Mouse (Mus musculus) heart, adult 11 months (tissue): ENCODE results near the gene Katnal1.

ENCODE experiments used
- DNase-seq: peaks from one replicate; pipeline ENCODE4 v3.0.0; 2022

Katnal1 gene

GRCm38 (mm10) chr5:148954314-148955060, 25.4 kb upstream of the Katnal1 start:
- DNase-seq, result no peak

DNA sequence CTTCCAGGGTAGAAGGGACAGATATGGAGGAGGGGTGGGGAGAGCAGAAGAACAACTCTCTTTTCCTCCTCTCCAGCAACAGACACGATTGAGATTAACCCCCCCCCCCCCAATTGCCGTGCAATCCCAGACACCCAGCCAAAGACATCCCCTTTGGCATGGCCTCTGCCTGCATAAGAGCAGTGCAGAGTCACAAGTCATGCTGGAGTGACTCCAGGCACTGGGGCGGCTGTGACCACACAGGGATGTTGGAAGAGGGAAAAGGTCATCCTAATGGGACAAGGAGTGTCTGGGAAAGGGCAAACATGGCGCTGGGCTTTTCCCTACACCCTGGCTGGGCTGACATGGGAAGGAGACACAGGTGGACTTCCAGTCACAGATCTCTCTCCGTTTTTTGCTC, 24.0 kb upstream of the Katnal1 start:
- peak; percentile 99 for DNase-seq

DNA sequence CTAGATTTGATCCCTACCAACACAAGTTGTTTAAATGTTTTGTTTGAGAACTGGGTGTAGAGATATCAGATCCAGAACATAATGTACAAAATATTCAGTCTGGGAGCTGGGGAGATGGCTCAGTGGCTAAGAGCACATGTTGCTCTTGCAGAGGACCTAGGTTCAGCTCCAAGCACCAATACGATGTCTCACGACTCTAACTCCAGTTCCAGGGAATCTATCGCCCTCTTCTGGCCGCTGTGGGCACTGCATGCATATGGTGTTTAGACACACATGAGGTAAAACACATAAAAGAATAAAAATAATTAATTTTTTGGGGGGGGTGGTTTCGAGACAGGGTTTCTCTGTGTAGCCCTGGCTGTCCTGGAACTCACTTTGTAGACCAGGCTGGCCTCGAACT, 23.3 kb upstream of the Katnal1 start:
- DNase-seq, result peak; percentile 90

DNA sequence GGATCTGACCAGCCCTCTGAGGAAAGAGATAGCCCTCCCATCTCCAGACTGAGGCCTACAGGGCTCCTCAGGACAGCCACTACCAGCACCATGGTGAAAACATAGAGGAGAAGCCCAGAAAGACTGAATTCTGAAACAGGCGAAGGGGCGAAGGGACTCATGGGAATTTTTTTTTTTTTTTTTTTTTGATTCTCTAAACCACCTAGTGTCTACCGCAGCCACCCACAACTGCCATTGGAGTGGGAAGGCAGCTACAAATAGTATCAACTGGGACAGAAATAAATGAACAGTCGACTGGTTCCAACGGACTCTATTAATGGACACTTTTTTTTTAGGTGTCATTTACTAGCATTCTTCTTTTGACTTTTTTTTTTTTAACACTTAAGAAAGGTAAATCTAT, 22.2 kb upstream of the Katnal1 start:
- no peak for DNase-seq

- peak; percentile 94 for DNase-seq
These were observed 20.9 kb upstream of the Katnal1 start for GRCm38 (mm10) chr5:148950064-148950463.

- no peak for DNase-seq
These were observed 19.5 kb upstream of the Katnal1 start for GRCm38 (mm10) chr5:148948577-148948976.

DNA sequence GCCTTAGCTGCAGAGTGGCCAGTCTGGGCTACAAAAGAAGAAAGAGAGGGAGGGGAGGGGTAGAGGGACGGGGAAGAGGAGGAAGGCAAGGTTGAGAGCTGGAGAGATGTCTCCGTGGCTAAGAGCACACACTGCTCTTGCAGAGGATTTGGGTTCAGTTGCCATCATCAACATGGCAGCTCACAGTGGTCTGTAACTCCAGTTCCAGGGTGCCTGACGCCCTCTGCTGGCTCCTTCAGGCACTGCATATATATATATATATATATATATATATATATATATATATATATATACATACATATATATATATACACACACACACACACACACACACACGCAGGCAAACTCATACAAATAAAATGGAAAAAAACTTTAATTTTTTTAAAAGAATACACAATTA, 18.3 kb upstream of the Katnal1 start:
- DNase-seq, result no peak

- no peak for DNase-seq
These were observed 17.7 kb upstream of the Katnal1 start for GRCm38 (mm10) chr5:148946787-148947186.

GRCm38 (mm10) chr5:148945735-148946134, 16.6 kb upstream of the Katnal1 start:
- no peak for DNase-seq

GRCm38 (mm10) chr5:148944024-148944423, 14.9 kb upstream of the Katnal1 start:
- DNase-seq, result no peak

GRCm38 (mm10) chr5:148943444-148943843, 14.3 kb upstream of the Katnal1 start:
- DNase-seq, result no peak

DNA sequence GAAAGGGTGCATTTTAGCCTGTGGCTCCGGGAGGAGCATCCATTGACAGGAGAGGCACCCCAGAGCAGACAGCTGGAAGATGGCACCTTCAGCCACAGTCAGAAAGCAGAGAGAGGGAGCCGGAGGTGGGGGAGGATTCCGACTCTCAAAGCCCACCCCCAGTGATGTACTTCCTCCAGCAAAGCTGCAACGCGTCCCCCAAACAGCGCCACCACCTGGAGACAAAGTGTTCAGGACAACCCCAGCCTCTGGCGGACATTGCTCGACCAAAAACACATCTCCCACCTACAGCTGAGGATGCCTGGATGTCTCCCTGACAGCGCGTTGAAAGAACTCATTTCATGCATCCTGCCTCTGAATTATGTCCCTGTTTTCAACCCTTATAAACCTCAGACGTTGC, 13.8 kb upstream of the Katnal1 start:
- no peak for DNase-seq

DNA sequence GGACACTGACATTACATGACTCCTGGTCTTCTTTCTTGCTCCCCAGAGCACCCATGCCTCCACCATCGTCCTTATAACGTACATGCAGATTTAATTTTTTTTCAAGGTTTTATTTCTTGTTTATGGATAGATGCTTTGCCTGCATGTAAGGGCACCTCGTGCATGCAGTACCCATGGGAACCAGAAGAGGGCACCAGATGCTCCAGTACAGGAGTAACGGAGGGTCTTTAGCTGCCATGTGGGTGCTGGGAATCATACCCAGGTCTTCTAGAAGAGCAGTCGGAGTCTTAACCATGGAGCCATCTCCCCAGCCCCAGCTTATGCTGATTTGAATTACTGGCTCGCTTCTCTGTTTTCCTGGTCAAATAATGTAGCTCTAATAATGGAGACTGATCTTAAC, 13.2 kb upstream of the Katnal1 start:
- no peak for DNase-seq

DNA sequence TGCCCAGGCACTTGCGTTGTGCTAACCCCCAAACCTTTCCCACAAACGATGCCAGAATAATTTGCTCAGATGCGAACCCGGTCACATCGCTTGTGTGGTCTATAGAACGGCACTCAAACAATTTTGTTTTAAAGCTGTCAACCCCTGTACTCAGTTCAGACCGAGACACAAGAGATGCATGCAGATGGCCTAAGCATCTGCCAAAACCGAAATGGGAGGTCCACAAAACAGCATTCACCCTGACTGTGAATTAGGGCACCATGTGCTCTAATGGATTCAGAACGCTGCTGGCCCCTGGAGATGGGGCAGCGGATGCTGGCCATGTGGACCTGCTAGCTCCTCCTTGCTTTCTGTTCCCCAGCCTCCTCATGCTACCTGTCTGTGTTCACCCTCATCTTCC, 12.7 kb upstream of the Katnal1 start:
- DNase-seq, result no peak

DNA sequence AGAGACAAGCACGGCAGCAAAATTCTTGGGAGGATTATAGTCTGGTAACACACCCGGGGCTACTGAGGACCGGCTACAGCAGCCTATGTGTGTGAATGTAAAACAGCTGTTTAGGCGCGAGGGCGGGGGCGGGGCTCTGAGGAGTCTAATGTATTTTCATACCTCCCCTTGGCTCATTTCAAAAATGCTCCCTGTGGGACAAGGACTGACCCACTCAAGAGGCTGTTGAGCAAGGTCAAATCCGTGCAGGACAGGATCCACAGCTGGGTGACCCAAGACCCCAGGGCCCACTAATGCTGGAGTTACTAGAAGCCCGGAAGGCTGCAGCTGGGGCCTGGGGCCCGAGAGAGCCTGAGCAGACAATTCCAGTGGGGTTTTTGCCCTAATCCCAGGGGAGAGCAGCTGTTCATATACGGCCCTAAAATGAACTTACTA, 10.8 kb upstream of the Katnal1 start:
- no peak for DNase-seq

GRCm38 (mm10) chr5:148936516-148936951, 7.4 kb upstream of the Katnal1 start:
- no peak for DNase-seq

- no peak for DNase-seq
These were observed 6.8 kb upstream of the Katnal1 start for GRCm38 (mm10) chr5:148935871-148936270.

DNA sequence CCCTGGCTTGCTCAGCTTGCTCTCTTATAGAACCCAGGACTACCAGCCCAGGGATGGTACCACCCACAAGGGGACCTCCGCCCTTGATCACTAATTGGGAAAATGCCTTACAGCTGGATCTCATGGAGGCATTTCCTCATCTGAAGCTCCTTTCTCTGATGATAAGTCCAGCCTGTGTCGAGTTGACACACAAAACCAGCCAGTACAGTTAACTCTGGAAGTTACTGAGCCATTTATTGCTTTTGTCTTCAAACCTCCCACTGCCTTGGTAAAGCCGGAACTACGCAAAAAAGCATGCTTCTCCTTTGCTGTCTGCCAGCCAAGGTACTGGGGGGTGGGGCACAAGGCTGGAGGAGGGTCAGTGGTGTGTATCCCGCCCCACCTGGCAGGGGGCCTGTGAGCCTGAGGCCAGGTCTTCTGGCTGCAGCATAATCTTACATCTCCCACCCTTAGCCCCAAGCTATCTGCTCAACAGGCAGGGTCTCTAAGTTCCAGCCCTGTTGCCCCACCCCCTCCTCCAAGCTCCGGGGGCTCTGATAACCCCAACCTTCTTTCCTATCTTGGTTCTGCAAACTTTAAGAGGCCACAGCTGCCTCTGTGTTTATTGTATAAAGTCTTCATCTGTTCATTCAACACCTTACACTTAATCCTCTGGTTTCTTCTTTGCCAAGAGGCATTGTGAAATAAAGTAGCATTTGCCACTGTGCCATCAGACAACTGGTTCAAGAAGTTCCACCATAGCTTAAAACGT, 6.1 kb upstream of the Katnal1 start:
- DNase-seq, result no peak

GRCm38 (mm10) chr5:148934457-148934856, 5.3 kb upstream of the Katnal1 start:
- no peak for DNase-seq

DNA sequence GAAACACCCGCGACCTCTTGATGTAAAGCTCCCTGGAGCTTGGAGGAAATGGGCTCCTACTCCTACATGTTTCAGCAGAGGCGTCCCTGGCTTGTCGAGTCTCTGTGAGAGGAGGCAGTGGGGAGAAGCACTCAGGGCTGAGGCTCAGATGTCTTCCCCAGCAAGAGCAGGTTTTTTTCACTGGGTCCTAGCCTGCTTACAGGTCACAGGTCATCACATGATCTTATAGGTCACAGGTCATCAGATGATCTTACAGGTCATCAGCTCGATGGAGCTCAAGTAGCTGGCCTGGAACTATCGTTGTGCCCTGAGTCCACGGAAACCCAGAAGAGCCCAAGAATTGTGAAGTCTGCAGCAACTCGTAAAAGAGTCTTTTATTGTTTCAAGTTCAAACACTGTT, 4.6 kb upstream of the Katnal1 start:
- DNase-seq, result no peak

DNA sequence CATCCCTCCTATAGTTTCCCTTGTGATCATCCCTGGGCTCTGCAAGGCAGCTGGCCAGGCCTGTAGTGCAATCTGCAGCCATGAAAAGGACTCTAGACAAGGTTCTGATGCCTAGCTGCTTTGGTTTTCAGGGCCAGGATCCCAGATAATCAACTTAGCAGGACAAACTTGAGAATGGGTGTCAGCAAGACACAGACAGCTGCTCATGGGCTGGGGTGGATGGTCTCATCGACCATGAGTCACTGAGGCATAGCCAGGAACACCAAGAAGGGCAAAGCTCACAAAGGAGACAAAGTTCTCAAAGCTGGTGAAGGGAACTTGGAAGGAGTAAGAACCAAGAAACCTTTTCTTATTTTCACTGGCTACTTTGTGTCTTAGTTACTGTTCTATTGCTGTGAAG, 2.2 kb upstream of the Katnal1 start:
- DNase-seq, result no peak

DNA sequence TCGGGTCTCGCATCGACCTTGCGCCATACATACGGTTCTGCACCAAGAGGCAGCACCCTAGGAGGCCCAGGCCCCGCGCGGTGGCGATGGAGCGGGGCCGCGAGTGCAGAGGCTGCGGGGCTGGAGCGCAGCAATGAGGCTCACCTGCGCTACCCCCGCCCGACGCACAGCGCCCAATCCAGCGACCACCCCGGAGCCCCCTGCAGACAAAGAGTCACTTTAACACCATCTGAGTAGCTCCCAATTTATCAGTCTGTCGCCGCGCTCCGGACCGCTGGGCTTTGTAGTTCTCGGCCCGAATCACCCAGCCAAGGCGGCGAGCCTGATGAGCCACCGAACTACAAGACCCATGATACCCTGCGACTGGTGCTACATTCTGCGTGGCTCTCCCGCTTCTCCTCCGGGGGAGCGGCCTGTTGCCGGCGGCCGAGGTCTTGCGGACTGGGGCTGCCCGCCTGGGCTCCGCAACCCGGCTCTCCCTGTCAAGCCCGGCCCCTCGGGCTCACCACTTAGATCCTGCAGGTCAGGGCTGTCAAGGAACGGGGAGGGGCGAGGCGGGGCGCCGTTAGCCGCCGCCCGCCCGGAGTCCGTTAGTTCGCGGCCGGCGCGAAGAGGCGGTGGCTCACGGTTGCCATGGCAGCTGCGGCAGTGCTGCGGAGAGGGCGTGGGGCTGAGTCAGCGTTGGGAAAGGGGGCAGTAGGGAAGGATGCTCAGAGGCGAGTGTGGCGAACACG, 571 bp downstream of the Katnal1 start:
- DNase-seq, result peak; percentile 99

GRCm38 (mm10) chr5:148927717-148928223, 1.4 kb downstream of the Katnal1 start:
- no peak for DNase-seq
